Mouse (Mus musculus): ENCODE measurements at regions not wholly inside any gene's neighbourhood (a gene's known extent, or its start where the extent isn't known, plus 50 kb on each side); places are given as distances from the start of the nearest gene placed in this dataset.
"Not testable (repeated sequence)": the region's sequence is repeated elsewhere in the genome, so short reads cannot be mapped to it uniquely, and the experiment has no call there.

GRCm38 (mm10) chr8:99763012-99763411 is 346.7 kb upstream of the Cdh8 start:
- peak in 1 of 2 experiments; percentile 13 for DNase-seq

- no peak for DNase-seq
Measured at GRCm38 (mm10) chr8:99736190-99736589, 319.9 kb upstream of the Cdh8 start.

- no peak for DNase-seq
Measured at GRCm38 (mm10) chr8:99724626-99725218, 308.5 kb upstream of the Cdh8 start.

GRCm38 (mm10) chr8:99718927-99719326 is 302.7 kb upstream of the Cdh8 start:
- peak; percentile 70 to 75 for DNase-seq

GRCm38 (mm10) chr8:99681673-99682072 is 265.4 kb upstream of the Cdh8 start:
- DNase-seq = peak; percentile 36 to 63

GRCm38 (mm10) chr8:99679253-99679899 is 263.1 kb upstream of the Cdh8 start:
- DNase-seq = not testable (repeated sequence)

- DNase-seq = not testable (repeated sequence)
Measured at GRCm38 (mm10) chr8:99667693-99668092, 251.4 kb upstream of the Cdh8 start.

GRCm38 (mm10) chr8:99651302-99651621 is 235.0 kb upstream of the Cdh8 start:
- DNase-seq = no peak

- no peak for DNase-seq
Measured at GRCm38 (mm10) chr8:99650587-99651301, 234.5 kb upstream of the Cdh8 start.

GRCm38 (mm10) chr8:99640543-99640942 is 224.3 kb upstream of the Cdh8 start:
- no peak for DNase-seq

GRCm38 (mm10) chr8:99630958-99631357 is 214.7 kb upstream of the Cdh8 start:
- DNase-seq = not testable (repeated sequence)

GRCm38 (mm10) chr8:99621626-99622025 is 205.4 kb upstream of the Cdh8 start:
- no peak for DNase-seq

GRCm38 (mm10) chr8:99604327-99604726 is 188.1 kb upstream of the Cdh8 start:
- DNase-seq = peak; percentile 38 to 41

GRCm38 (mm10) chr8:99591308-99592004 is 175.2 kb upstream of the Cdh8 start:
- DNase-seq = no peak

- DNase-seq = no peak
Measured at GRCm38 (mm10) chr8:99544102-99544501, 127.8 kb upstream of the Cdh8 start.

GRCm38 (mm10) chr8:99532686-99533415 is 116.6 kb upstream of the Cdh8 start:
- DNase-seq = peak; percentile 10 to 21

- no peak for DNase-seq
Measured at GRCm38 (mm10) chr8:99502055-99502454, 85.8 kb upstream of the Cdh8 start.

All from cerebellum, postnatal 10 days (tissue).